Mouse (Mus musculus): Measurements from ENCODE around the gene Mrtfb.

DNA sequence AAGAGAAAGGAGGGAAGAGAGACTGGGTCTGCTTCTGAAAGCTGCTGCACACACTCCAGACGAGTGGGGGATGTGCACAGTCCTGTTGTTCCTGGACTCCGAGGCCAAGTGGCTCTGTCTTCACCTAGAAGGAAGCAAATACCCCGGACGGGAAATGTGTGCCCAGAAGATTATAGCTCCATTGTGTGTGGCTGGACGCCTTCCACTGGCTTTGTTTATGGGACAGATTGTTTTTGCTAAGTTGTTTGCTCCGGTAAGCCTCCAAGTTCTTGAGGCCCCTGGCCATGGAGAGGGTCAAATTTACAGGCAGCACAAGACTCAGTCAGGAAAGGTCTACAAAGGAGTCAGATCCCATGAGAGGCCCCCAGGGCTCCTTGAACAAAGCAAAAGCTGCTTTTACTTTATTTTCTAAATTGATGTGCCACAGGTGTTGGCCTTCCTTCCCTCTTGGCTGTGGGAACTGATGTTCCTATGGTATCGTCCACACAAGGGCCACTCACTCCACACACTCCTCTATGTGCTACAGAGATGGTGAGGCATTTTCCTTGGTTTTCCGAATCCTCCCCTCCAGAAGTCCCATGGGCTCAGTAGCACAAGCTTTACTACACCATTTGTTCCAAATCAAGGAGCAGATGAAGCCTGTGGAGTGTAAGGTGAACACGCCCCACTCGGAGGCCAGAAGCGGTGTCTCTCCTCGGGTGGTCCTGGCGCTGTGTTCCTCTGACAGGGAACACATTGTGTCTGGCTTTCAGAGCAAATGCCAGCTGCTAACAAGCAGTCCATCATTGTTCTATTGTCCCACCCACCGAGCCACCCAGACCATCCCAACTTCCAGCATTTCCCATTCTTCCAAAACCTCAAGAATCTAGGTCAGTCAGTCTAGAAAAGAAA lies 23.1 kb upstream of the Mrtfb start:
- TF ChIP-seq CTCF (conservative IDR thresholded peaks at IDR 0.05; ENCODE audit: low read length) (no peak), NANOG (IDR thresholded peaks at IDR 0.05; ENCODE audit: borderline replicate concordance, low read length) (no peak), POU5F1 (IDR thresholded peaks at IDR 0.05; ENCODE audit: borderline replicate concordance, low read length) (no peak)
